Mouse (Mus musculus) T-helper 1 cell (primary cell): ENCODE data around the gene Smarcd2.

Source experiments
- in situ Hi-C: fragments of 300-600 bp; cut with MboI, MseI; formaldehyde crosslinking; loops from one replicate; pipeline ENCODE4 v1.15.1; 2025; ENCODE audit warnings: high pct_unique_total_duplicates

Smarcd2 gene

DNA sequence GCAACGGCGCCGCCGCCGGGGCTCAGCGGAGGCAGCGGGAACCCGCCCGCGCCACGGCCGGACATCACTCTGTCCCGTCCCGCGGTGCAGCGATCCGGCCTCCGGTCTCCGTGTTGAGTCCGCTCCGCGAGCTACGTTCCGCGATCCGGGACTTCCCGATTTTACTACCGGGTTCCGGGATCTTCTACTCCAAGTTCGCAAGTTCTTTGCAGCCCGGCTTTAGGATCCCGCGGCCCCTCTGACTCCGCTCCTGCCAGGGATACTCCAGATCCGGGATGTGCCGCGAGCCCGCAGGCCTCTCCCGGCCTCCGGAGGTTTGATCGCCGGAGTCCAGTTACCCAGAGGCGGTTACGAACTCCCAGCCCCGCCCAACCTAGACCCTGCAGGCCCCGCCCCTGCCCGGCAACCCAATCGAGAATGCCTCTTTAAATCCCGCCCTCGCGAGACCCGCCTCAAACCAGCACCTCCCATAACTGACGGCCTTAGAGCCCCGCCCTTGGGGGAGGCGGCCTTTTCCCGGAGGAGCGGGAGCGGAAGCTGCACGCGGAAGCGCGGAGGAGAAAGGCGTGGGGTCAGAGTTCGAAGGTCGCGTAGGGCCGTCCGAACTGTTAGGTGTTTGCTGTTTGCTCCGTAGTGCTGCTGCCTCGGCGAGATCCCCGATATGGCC is at the start of gene Smarcd2:
Smarcd2 (minus strand) TSS at position 329 of the 667 bp plus-strand sequence.
- in situ Hi-C loops = loop anchor here (10.0 kb wide), 1 partner anchor 1818 kb away; no protein-coding TSS in a partner anchor

DNA sequence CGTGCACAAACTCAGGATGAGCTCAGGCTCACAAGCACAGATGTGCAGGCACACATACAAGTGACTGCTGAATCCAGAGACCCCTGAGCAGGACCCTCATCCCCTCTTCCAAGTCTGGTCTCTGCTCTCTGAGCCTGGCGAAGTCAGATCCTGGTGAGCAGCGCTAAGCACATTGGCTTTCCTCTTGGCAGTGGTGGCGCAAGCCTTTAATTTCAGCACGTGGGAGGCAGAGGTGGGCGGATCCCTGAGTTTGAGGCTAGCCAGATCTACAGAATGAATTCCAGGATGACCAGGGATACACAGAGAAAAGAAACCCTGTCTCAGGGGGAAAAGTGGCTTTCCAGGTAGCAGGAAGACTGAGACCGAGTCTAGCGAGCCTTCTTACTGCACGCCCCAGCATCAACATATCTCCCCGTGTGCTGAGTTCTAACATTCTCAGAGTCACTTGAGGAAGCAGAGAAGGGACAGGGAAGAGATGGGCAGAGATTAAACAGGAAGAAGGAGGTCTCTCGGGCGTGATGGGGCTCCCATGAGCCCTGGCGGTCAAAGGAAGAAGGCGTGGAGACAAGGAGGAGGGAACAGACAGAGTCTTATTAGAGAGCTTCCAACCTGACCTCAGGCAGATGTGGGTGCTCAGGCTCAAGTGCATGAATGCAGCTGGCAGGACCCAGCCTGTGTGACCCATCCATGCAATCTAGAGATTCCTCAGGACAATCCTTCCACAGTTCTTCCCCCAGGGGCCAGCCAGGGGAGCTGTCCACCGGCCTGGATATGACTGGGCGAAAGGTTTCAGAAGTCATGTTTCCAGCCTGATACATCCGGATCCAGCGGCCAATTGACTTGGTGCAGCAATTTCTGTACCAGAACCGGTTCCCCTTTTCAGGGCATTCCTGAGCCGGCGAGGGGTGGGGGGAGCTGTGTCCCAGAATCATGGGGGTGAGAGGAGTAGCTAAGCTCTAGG is 45.9 kb upstream of the Smarcd2 start:
- in situ Hi-C loops = no loop called here

DNA sequence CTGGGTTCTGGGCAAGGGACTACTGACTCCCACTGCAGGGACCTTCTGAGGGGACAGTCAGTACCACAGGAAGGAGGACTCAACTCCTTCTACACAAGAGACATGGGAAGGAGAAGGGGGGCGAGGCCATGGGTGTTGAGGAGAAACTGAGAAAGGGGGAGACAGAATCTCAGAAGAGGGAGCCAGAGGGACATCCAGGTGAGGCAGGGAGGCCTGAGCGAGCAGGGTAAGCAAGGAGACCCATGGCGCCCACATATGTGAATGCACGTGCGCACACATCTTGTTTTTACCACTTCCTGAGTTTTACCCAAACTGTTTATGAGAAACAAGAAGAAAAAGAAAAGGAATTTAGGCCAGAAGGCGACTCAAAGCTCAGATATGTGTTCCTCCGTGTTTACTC is 45.0 kb upstream of the Smarcd2 start:
- in situ Hi-C loops = no loop called here

DNA sequence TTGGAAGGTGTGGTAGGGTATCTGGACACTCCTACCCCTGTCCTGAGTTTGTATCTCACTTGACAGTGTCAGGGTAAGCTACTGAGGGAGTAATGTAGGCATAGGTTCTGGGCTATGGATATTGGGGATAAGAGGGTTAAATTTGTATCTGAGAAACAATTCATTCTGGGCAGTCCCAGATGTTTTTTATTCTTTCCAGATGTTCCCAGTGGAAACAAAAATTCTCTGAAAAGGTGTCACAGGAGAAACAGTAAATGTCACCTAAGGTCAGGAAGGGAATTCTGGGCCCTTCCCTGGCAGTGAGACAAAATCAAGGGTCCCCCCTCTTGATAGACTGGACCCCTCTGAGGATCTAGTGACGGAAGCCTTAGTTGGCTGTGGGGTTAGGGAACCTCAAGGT is 43.6 kb upstream of the Smarcd2 start:
- in situ Hi-C loops = no loop called here

DNA sequence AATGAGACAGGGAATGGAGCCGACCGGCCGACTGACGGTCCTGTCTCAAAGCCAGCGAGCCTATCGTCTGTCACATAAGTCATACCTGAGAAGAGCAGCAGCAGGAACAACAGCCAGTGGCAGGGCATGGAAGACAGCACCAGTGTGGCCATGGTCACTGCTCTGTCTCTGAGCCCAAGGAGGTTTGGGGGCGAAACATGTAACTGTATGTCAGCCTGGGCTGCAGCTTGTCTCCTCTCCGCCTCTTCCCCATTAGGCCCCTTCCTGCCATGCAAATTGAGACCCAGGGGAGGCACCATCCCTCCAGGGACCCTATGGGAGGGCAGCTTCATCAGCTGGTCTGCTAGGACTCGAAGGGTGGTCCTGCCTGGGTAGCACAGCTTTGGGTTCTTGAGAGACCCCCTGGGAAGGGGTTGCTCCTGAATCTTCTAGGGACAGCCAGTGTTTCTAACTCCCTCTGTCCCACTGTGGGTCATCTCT is 41.6 kb upstream of the Smarcd2 start, which contains the start of gene Cd79b:
Cd79b (minus strand) TSS at position 430 of the 480 bp plus-strand sequence.
- in situ Hi-C loops = no loop called here

DNA sequence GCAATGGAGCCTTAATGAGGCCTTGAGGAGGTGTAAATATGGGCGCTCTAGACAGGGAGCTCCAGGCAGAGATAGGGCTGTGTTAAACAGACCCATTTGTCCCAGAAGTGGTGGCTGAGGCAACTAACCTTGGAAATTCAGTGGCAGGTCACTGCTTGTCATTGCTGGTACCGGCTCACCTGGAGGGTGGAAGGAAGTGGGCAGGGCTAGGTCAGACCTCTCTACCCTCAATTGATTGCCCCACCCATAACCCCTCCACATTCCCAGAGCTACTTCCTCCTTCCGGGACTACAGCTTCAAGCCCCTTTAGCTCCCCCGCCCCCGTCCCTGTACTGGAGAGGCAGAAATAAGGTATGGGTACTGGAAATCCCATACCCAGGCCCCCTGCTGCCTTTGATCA is 40.8 kb upstream of the Smarcd2 start:
- in situ Hi-C loops = no loop called here

DNA sequence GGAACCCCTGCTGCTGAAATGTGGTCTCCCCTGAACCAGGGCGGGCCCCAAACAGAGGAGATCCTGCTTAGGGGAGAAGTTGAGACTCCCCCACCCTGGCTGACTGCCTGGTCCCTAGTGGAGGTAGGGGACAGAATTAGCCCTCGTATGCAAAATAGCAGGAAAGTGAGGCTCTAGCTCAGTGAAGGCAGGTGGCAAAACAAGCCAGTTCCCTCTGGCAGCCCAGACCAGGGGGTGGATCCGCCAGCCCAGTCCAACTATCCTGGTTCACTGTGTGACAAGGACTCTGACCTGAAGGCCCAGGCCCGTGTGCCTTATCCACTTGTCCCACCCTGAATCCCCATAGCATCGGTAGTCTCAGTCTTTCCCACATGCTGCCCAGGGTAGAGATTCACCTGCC is 37.4 kb upstream of the Smarcd2 start:
- in situ Hi-C loops = no loop called here

DNA sequence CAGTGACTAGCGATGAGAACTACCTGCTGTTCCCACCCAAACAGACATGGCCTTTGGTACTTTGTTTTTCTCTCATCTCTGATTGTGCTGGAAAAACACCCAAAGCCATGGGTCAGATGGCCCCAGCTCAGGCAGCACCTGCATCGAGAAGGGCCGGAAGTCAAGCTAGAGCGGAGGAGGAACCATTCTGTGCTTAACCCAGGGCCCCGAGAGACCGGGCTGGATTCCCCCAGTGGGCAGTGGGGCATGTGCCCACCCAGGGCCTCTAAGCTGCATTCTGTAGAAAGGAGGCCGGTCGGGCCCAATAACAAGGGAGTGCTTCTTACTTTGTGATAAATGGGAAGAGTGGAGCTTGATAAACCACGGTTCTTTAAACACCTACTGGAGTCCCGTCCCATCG is 35.4 kb upstream of the Smarcd2 start:
- in situ Hi-C loops = no loop called here

DNA sequence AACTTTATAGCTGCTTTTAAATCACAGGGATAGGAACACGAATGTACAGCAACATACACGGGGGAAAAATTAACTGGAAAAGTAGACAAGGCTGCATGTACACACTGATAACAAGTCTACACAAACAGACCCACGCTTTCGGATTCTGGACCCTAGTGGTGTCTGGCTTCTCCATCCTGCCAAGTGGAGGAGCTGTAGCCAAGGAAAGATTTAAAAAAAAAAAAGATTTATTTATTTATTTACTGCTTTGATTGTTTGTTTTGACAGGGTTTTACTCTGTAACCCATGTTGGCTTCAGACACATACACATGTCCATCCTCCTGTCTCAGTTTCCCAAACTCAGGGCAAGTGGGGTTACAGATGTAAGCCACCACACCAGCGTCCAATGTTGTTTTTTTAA is 34.7 kb upstream of the Smarcd2 start:
- in situ Hi-C loops = no loop called here

DNA sequence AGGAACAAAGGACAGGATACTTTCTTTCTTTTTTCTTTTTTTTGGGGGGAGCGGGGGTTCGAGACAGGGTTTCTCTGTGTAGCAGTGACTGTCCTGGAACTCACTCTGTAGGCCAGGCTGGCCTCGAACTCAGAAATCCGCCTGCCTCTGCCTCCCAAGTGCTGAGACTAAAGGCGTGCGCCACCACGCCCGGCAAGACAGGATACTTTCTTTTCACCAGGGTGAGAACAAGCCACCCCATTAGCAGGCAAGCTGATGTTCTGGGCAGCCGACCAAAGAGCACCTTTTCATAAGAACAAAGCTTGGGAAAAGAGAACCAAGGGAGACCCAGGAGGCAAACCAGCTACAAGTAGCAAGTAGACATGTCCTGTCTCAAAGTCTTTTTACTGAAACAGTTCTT is 34.0 kb upstream of the Smarcd2 start:
- in situ Hi-C loops = no loop called here

DNA sequence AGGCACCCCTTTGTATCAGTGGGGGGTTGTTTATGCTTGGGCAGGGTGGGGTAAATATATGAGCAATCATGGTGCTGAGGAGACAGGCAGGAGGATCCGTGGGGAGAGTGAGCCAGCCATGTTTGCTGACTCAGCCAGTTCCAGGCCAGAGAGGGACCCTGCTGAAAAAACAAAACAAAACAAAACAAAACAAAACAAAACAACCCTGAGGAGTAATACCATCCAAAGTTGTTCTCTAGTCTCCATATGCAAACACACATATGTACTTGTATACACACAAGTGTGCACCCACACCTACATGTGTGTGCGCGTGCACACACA is 33.3 kb upstream of the Smarcd2 start:
- in situ Hi-C loops = no loop called here

DNA sequence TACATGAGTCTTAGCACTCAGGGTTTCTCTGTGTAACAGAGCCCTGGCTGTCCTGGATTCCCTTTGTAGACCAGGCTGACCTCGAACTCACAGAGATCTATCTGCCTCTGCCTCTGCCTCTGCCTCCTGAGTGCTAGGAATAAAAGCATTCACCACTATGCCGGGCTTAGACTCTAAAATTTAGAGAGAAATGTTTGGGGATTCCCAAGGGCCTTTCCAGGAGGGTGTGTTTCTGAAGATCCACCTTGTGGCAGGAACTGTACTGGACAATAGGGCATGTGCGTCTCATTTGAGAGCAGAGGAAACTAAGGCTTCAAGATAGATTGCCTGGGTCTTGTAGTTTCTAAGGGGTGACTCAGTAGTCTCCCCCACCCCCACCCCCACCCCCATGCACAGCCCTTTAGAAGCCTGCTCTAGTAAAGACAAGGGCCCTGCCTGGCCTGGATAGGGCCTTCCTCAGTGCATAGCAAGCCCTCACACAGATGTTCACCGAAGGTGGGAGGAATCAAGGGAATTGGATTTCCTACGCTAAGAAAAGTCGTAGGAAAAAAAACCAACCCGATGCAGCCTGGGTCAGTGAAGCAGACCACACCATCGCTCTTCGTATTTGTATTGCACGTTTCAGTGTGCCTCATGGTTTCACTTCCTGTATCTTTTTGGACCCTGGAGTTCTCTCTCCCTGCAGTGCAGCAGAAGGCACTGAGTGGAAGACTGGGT is 32.7 kb upstream of the Smarcd2 start:
- in situ Hi-C loops = no loop called here

DNA sequence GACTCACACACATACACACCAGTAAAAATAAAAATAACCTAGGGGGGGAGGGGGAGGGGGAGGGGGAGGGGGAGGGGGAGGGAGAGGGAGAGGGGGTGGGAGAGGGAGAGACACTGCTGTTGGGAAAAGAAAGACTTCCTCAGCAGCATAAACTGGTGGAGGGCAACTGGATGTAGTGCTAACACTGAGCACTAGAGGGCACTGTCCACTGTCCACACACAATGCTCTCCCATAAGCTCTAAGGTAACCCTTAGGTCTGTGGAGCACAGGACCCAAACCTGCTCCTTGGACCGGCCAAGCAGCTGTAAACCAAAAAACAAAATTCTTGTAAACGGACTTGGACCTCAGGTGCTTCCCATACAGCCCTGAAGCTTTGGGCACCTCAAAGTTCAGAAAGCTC is 29.9 kb upstream of the Smarcd2 start:
- in situ Hi-C loops = no loop called here

DNA sequence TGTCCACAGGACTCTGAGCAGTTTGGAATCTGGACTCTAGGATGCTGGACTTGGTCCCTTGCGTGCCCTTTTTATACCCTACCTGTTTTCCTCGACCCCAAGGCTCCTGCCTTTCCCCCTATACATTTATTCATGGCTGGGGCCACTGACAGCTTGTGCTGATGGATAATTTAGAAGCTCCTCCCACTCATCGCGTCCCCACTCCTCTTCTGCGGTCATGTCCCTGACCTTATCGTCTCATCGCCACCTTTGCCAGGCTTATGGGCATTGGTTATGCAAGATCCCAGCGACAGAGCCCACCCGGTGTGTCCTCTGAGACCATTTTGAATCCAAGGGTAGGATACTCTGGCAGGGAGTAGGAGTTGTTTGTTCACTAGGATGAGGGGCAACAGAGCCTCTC is 29.0 kb upstream of the Smarcd2 start, which contains the start of gene Gh:
Gh (minus strand) TSS at position 101 of the 400 bp plus-strand sequence.
- in situ Hi-C loops = no loop called here

DNA sequence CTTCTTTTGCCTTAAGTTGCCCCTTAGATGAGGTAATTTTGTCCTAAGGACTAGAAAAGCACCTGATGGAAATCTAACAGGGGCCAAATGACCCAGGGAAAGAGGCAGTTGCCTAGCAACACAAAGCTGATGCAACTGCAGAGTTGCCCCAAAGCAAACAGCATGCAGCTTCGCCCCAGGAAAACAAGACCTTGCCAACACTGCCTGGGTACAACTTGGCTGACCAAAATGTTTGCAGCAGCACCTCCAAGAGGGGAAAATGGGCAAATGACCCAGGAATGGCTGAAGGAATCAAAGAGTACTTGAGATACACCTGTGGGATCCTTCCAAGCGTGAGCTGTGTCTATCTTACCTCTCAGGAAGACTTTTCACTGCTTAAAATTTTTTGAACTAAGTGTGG is 19.1 kb upstream of the Smarcd2 start:
- in situ Hi-C loops = no loop called here

DNA sequence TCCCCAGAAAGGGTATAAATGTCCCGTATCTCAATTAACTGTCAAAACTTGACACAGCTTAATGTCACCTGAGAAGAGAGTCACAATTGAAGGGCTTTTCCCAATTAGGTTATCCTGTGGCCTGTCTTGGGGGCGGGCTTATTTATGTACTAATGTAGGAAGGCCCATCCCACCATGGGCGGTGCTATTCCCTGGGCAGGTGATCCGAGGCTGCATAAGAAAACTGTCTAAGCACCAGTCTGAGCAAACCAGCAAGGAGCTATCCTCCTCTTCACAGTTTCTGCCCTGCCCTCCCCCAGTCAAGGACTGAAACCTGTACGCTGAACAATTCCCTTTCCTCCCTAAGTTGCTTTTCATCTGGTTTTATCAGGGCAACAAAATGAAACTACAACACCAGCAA is 17.6 kb upstream of the Smarcd2 start:
- in situ Hi-C loops = no loop called here

DNA sequence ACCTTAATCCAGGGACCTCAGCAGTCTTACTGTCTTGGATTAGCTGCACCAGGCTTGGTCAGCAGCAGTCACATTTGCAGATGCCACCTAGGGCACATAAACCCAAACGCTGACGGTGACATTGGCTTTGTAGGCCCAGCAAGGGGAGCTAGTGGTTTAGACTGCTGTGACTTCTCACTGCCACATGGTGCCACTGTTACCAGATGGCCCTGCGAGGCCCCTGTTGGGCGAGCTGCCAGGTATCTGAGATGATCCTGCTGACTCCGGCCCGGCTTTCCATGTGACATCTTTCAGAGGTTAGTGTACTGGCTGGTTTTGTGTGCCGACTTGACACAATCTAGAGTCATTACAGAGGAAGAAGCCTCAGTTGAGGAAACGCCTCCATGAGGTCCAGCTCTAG is 16.6 kb upstream of the Smarcd2 start:
- in situ Hi-C loops = no loop called here

DNA sequence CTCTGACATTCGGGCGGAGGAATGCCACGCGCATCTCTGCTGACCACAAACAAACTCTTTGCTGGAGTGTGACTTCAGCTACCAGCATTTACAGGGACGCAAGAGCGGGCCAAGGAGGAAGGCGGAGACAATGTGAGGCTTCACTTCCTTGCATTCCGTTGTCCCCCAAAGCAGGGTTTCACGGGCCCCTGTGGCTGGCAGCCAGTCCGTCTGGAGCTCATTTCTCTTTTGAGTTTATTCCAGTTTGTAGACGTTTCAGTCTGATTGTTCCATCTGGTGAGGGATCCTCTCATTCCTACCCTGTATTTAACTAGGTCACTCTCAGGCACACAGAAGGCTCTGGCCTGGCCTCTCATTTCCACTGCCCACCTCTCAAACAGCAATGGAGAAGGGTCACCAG is 14.2 kb upstream of the Smarcd2 start:
- in situ Hi-C loops = no loop called here

DNA sequence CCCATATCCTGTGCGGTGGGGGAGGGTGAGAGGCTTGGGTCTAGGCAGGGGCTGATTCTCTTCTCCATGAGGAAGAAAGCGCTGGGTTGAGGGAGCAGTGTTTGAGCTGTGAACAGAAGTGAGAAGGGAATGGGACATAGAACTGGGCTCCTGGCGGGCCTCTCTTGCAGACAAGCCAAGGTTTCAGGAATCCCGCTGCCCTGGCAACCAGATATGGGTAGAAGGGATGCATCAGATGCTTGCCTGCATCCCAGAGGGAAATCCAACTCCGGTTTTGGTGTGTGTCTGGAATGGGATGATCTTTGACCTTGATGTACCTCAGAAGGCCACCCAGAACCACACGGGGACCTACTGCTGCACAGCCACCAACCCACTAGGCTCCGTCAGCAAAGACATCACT is 13.4 kb upstream of the Smarcd2 start:
- in situ Hi-C loops = no loop called here

DNA sequence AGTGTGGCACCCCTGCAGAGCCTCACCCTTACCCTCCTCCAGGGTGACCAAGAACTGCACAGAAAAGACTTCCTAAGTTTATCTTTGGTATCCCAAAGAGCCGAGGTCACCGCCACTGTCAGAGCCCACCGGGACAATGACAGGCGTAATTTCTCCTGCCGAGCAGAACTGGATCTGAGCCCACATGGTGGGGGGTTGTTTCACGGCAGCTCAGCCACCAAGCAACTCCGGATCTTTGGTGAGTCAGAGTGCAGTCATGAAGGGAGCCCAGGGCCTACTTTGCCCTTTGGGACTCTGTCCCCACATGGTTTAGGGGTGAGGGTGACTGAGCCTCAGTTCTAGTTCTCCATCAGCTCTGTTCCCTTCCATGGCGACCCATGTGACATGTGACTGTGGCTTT is 11.4 kb upstream of the Smarcd2 start:
- in situ Hi-C loops = no loop called here

DNA sequence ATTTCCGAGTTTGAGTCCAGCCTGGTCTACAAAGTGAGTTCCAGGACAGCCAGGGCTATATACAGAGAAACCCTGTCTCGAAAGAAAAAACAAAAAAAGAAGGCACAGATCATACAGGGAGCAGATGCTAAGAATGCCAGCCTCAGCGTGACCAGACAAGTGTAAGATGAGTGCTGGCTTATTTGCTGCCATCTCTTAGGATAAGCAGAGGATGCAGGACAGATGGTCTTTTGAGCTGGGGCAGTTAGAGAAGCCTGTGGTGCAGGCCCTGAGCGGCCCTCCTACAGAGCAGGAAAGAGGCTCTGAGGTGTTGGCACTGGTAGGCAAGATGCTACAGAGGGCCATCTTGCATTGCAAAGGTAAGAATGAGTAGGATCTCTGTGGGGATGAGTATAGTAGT is 10.6 kb upstream of the Smarcd2 start:
- in situ Hi-C loops = no loop called here

DNA sequence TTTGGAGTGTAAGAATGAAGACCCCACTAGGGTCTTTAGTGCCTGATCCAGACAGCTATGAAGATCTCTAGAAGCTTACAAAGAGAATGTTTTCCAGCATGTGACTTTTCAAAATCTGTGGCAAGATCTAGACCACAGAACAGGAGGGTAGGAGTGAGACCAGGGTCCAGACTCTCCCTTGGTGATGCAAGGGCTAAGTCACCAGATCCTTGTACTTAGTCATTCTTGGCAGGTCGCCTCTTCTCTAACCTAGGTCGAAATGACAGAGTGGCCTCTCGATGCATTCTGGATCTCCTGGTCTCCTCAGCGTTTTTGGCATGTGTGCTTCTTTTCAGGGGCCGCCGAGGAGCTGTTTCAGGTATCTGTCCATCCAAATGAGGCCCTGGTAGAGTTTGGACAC is 9.7 kb upstream of the Smarcd2 start:
- in situ Hi-C loops = no loop called here
